In genomic region chr12:26884156-26884555, GRCm38 (mm10) we compare ENCODE assay signal across 8 mouse cellular contexts.
A peak's percentile ranks its signal among the peaks of the same experiment; 100 is the strongest.
DNase-seq lines count a peak whose midpoint lies in the region; ATAC-seq and TF ChIP-seq lines count a peak whose summit lies in the region.

No protein-coding gene starts in this region.

- no peak overlapping the region for H3K4me3 ChIP-seq in forebrain, embryonic 16.5 days (replicated peaks; ENCODE audit: low read length)
- H3K4me3 ChIP-seq in stomach, postnatal 0 days (ENCODE audit: low read depth, low read length) = no peak overlapping the region

- no peaks in the 10 kb centered on the region for H3K36me3 ChIP-seq in forebrain, embryonic 16.5 days (ENCODE audit: control insufficient read depth, insufficient read depth)
- H3K36me3 ChIP-seq in stomach, postnatal 0 days (ENCODE audit: control insufficient read depth, insufficient read depth, low read length) = no peaks in the 10 kb centered on the region

- H3K4me2 ChIP-seq in forebrain, embryonic 16.5 days (ENCODE audit: low read length) = no peak overlapping the region
- no peak overlapping the region for H3K4me2 ChIP-seq in stomach, postnatal 0 days (replicated peaks; ENCODE audit: low read depth)

- ATAC-seq in forebrain, embryonic 16.5 days = no peak
- no peak for ATAC-seq in stomach, postnatal 0 days (ENCODE audit: low FRiP score, low TSS enrichment)

- TF ChIP-seq EP300 in stomach, postnatal 0 days (optimal IDR thresholded peaks at IDR 0.05) = no peak

- peak overlapping the region; percentile 98 for H3K27ac ChIP-seq in forebrain, embryonic 16.5 days (ENCODE audit: low read length)
- no peak overlapping the region for H3K27ac ChIP-seq in stomach, postnatal 0 days (replicated peaks)

- H3K9ac ChIP-seq in forebrain, embryonic 16.5 days (replicated peaks; ENCODE audit: low read depth, low read length) = no peak overlapping the region
- no peak overlapping the region for H3K9ac ChIP-seq in stomach, postnatal 0 days (ENCODE audit: low read length)

- WGBS in forebrain, embryonic 16.5 days = 17% methylated on average over 5 of the region's 5 CpGs
- WGBS in stomach, postnatal 0 days = 24% methylated on average over 5 of the region's 5 CpGs

- peaks cover 42% of the 10 kb centered on the region for H3K4me1 ChIP-seq in forebrain, embryonic 16.5 days (replicated peaks; ENCODE audit: control insufficient read depth, insufficient read depth, low read length)
- H3K4me1 ChIP-seq in stomach, postnatal 0 days (replicated peaks; ENCODE audit: control insufficient read depth, insufficient read depth) = no peaks in the 10 kb centered on the region; the same call in 1 of the 2 replicates

- no peak for TF ChIP-seq CTCF in stomach, postnatal 0 days (IDR thresholded peaks at IDR 0.05; ENCODE audit: low read depth)

- H3K27me3 ChIP-seq in forebrain, embryonic 16.5 days (replicated peaks; ENCODE audit: control insufficient read depth, insufficient read depth, low read length) = no peaks in the 10 kb centered on the region
- H3K27me3 ChIP-seq in stomach, postnatal 0 days (ENCODE audit: control insufficient read depth, insufficient read depth, low read length) = no peaks in the 10 kb centered on the region

- no peaks in the 10 kb centered on the region for H3K9me3 ChIP-seq in forebrain, embryonic 16.5 days (ENCODE audit: control insufficient read depth, low read length)
- no peaks in the 10 kb centered on the region for H3K9me3 ChIP-seq in stomach, postnatal 0 days (ENCODE audit: control insufficient read depth, low read length)

- intact Hi-C loops in left cerebral cortex, postnatal 25 days (cut with DNase I) = loop anchor here (10.0 kb wide), 1 partner anchor 451 kb away; no protein-coding TSS in a partner anchor

- peak; percentile 21 to 24 for DNase-seq in cerebellum, postnatal 36 days
- DNase-seq in cerebellum, adult 11-12 months = no peak
- DNase-seq in 3T3-L1 (ENCODE audit: low read depth, low spot score) = peak; percentile 48
- DNase-seq in left cerebral cortex, postnatal 25 days (ENCODE audit: low spot score in 2 of 2) = peak; percentile 69 to 86
- peak; percentile 35 for DNase-seq in stomach, postnatal 0 days (ENCODE audit: low spot score)
- no peak for DNase-seq in embryo, embryonic 10 days (ENCODE audit: low spot score)
- no peak for DNase-seq in spleen, adult 12 weeks (ENCODE audit: low spot score)

Comparison
In these comparisons a context has a peak if more than half of its experiments do, and no peak if none do; other contexts are left out.
1. DNase-seq: peak in cerebellum, postnatal 36 days (2 of 2), 3T3-L1 (single experiment), left cerebral cortex, postnatal 25 days (2 of 2) and stomach, postnatal 0 days (single experiment); none in cerebellum, adult 11-12 months (single experiment), embryo, embryonic 10 days (single experiment) and spleen, adult 12 weeks (single experiment).